Mouse (Mus musculus): Measurements from ENCODE around the gene Lmbrd2. TPM values are rescaled to one million over a fixed set of nuclear protein-coding genes. Genes with fewer than 3 reads are reported as not detected.

The Lmbrd2 gene
- total RNA-seq, 1 experiment, result 24.1 TPM

- H3K4me3 ChIP-seq (ENCODE audit: insufficient read depth in 1 of 2, low read depth in 1 of 2, low read length in 2 of 2, poor library complexity in 1 of 2, severe bottlenecking in 1 of 2), result no peak overlapping the region
- peaks cover 29% of the 10 kb centered on the region for H3K36me3 ChIP-seq (ENCODE audit: control insufficient read depth, insufficient read depth, low read length, poor library complexity, severe bottlenecking)
- peak; percentile 39 for DNase-seq (ENCODE audit: low read depth, low spot score)
- H3K27ac ChIP-seq (ENCODE audit: insufficient read depth, low read depth, low read length, poor library complexity, severe bottlenecking), result no peak overlapping the region
- peaks cover 0 to 2% of the 10 kb centered on the region in 2 experiments; a peak in 1 of 4 replicates for H3K4me1 ChIP-seq (ENCODE audit: control insufficient read depth in 2 of 2, insufficient read depth in 2 of 2, low read length in 2 of 2, poor library complexity in 1 of 2)
- no peak overlapping the region for H3K9ac ChIP-seq (ENCODE audit: insufficient read depth, low read depth, low read length, poor library complexity, severe bottlenecking)
- in situ Hi-C loops (cut with MboI; ENCODE audit: low sequenced_read_pairs in 2 of 2, unreplicated experiment in 2 of 2), result no loop called here
- H3K9me3 ChIP-seq (ENCODE audit: control insufficient read depth, insufficient read depth, low read depth, low read length), result no peaks in the 10 kb centered on the region
- peak; percentile 93 for TF ChIP-seq ZC3H11A (IDR thresholded peaks at IDR 0.05; ENCODE audit: borderline replicate concordance, low read depth, low read length)
- no peak for TF ChIP-seq ZNF384 (IDR thresholded peaks at IDR 0.05; ENCODE audit: low read depth, low read length)
These were observed 20.3 kb upstream of the Lmbrd2 start for GRCm38 (mm10) chr15:9120081-9120480.

- Histone ChIP-seq H3K9me3 (ENCODE audit: control insufficient read depth, insufficient read depth, low read depth, low read length) (no peaks in the 10 kb centered on the region), H3K4me3 (ENCODE audit: insufficient read depth in 1 of 2, low read depth in 1 of 2, low read length in 2 of 2, poor library complexity in 1 of 2, severe bottlenecking in 1 of 2) (no peak overlapping the region), H3K4me1 (ENCODE audit: control insufficient read depth in 2 of 2, insufficient read depth in 2 of 2, low read length in 2 of 2, poor library complexity in 1 of 2) (peaks cover 0 to 2% of the 10 kb centered on the region in 2 experiments; a peak in 1 of 4 replicates), H3K27ac (ENCODE audit: insufficient read depth, low read depth, low read length, poor library complexity, severe bottlenecking) (no peak overlapping the region), H3K9ac (ENCODE audit: insufficient read depth, low read depth, low read length, poor library complexity, severe bottlenecking) (no peak overlapping the region), H3K36me3 (ENCODE audit: control insufficient read depth, insufficient read depth, low read length, poor library complexity, severe bottlenecking) (peaks cover 39% of the 10 kb centered on the region)
- in situ Hi-C loops (cut with MboI; ENCODE audit: low sequenced_read_pairs in 2 of 2, unreplicated experiment in 2 of 2), result no loop called here
- no peak for TF ChIP-seq CHD2 (IDR thresholded peaks at IDR 0.05; ENCODE audit: low read depth, low read length)
- DNase-seq (ENCODE audit: low read depth, low spot score), result no peak
These were observed 17.4 kb upstream of the Lmbrd2 start for GRCm38 (mm10) chr15:9122989-9123388.

- Histone ChIP-seq H3K36me3 (ENCODE audit: control insufficient read depth, insufficient read depth, low read length, poor library complexity, severe bottlenecking) (peaks cover 40% of the 10 kb centered on the region), H3K9ac (ENCODE audit: insufficient read depth, low read depth, low read length, poor library complexity, severe bottlenecking) (peak overlapping the region; percentile 23; the same call in 1 of the 2 replicates), H3K9me3 (ENCODE audit: control insufficient read depth, insufficient read depth, low read depth, low read length) (no peaks in the 10 kb centered on the region), H3K27ac (ENCODE audit: insufficient read depth, low read depth, low read length, poor library complexity, severe bottlenecking) (no peak overlapping the region), H3K4me1 (ENCODE audit: control insufficient read depth in 2 of 2, insufficient read depth in 2 of 2, low read length in 2 of 2, poor library complexity in 1 of 2) (peaks cover 0 to 2% of the 10 kb centered on the region in 2 experiments; a peak in 1 of 4 replicates), H3K4me3 (ENCODE audit: insufficient read depth in 1 of 2, low read depth in 1 of 2, low read length in 2 of 2, poor library complexity in 1 of 2, severe bottlenecking in 1 of 2) (peak overlapping the region in 1 of 2 experiments; percentile 13; a peak in 1 of 4 replicates)
- DNase-seq (ENCODE audit: low read depth, low spot score), result no peak
- TF ChIP-seq ZC3H11A (IDR thresholded peaks at IDR 0.05; ENCODE audit: borderline replicate concordance, low read depth, low read length) (no peak), ZNF384 (IDR thresholded peaks at IDR 0.05; ENCODE audit: low read depth, low read length) (no peak), CHD2 (IDR thresholded peaks at IDR 0.05; ENCODE audit: low read depth, low read length) (no peak), MAFK (IDR thresholded peaks at IDR 0.05; ENCODE audit: insufficient read depth, low read depth, low read length) (no peak)
- in situ Hi-C loops (cut with MboI; ENCODE audit: low sequenced_read_pairs in 2 of 2, unreplicated experiment in 2 of 2), result no loop called here
These were observed 15.5 kb upstream of the Lmbrd2 start for GRCm38 (mm10) chr15:9124856-9125255.

DNA sequence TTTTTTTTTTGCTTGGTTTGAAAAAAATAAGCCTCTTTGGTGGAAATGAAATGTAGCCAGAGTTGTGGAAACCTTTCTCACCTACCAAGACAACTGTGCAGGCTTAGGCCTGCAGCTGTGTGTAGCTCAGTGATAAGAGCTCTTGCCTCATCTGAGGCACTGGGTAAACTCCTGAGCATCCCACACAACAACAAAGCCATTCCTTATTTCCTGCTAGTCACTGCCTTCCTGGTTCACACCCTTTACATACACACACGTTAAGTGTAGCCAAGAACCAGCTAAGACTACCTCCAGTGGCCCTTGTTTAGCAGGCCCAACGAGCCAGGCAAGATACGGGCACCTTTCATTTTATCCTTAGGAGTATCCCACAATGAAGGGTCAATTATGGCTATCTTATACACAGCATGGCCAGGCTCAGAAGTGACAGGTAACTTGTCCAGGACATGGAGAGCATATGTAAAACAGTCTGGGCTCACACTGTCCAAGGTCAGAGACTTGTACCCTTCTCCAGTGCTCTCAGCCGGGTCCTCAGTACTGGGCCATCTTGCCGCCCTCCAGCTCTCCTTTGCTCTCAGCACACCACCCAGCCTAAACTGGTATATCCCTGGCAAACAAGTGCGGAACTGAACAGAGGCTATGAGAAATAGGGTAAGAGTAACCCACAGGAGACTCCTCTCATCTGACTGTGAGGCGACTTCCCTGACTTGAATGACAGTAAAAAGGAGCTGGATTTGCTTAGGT lies 13.1 kb upstream of the Lmbrd2 start:
- no peak for DNase-seq (ENCODE audit: low read depth, low spot score)
- Histone ChIP-seq H3K36me3 (ENCODE audit: control insufficient read depth, insufficient read depth, low read length, poor library complexity, severe bottlenecking) (peaks cover 40% of the 10 kb centered on the region), H3K27ac (ENCODE audit: insufficient read depth, low read depth, low read length, poor library complexity, severe bottlenecking) (no peak overlapping the region), H3K9me3 (ENCODE audit: control insufficient read depth, insufficient read depth, low read depth, low read length) (no peaks in the 10 kb centered on the region), H3K4me3 (ENCODE audit: insufficient read depth in 1 of 2, low read depth in 1 of 2, low read length in 2 of 2, poor library complexity in 1 of 2, severe bottlenecking in 1 of 2) (no peak overlapping the region), H3K4me1 (ENCODE audit: control insufficient read depth in 2 of 2, insufficient read depth in 2 of 2, low read length in 2 of 2, poor library complexity in 1 of 2) (peaks cover 0 to 2% of the 10 kb centered on the region in 2 experiments; a peak in 1 of 4 replicates), H3K9ac (ENCODE audit: insufficient read depth, low read depth, low read length, poor library complexity, severe bottlenecking) (no peak overlapping the region)
- in situ Hi-C loops (cut with MboI; ENCODE audit: low sequenced_read_pairs in 2 of 2, unreplicated experiment in 2 of 2), result no loop called here
- TF ChIP-seq CHD2 (IDR thresholded peaks at IDR 0.05; ENCODE audit: low read depth, low read length) (no peak), ZNF384 (IDR thresholded peaks at IDR 0.05; ENCODE audit: low read depth, low read length) (no peak), MAFK (IDR thresholded peaks at IDR 0.05; ENCODE audit: insufficient read depth, low read depth, low read length) (no peak), HCFC1 (IDR thresholded peaks at IDR 0.05; ENCODE audit: borderline replicate concordance, insufficient read depth, low read length) (no peak), ZC3H11A (IDR thresholded peaks at IDR 0.05; ENCODE audit: borderline replicate concordance, low read depth, low read length) (no peak)

All from ES-E14 (cell line).